In the genomic region with DNA sequence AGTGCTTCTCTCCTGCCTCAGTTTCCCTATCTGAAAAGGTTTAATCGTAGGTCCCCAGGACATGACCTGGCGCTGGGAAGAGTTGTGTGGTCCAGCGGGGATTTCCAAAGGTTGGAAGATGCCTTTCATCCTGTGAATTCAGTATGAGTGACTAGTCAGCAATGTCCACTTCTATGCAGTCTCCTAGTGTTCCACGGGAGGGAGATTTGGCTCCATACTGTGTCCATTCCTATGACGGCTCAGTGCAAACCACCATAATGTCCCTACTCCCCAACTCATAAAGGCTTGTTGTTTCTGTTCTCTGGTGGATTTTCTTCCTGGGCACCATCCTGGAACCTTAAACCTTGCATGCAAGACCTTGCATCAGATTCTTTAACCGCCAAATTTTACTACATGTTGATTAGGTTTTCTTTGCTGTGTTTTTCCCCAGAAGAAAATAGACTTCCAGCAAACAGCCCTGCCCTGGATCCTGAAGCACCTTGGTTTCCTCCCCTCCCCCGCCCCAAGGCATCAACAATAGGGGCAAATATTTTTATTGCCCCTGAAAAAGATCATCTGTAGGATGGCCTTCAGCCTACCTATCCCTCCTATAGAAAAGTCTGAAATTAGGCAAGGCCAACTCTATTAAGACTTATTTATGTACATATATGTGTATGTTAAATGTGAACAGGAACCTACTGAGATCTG, we compare ENCODE assay signal across 8 mouse cellular contexts. TPM values are rescaled to one million over a fixed set of nuclear protein-coding genes. Genes with fewer than 3 reads are reported as not detected.
A peak's percentile ranks its signal among the peaks of the same experiment; 100 is the strongest.
DNase-seq lines count a peak whose midpoint lies in the region; ATAC-seq and TF ChIP-seq lines count a peak whose summit lies in the region.

No protein-coding gene starts in this region.

- H3K9me3 ChIP-seq in heart, embryonic 11.5 days (replicated peaks; ENCODE audit: control insufficient read depth, low read length), result no peaks in the 10 kb centered on the region
- no peaks in the 10 kb centered on the region for H3K9me3 ChIP-seq in E14TG2a.4 (ENCODE audit: low read length)
- H3K9me3 ChIP-seq in erythroblast, embryonic 14.5 days (ENCODE audit: control insufficient read depth, low read length), result no peaks in the 10 kb centered on the region
- no peaks in the 10 kb centered on the region for H3K9me3 ChIP-seq in liver, embryonic 12.5 days (replicated peaks)

- peak overlapping the region; percentile 87 for H3K27ac ChIP-seq in heart, embryonic 11.5 days (ENCODE audit: low read depth, low read length)
- peak overlapping the region; percentile 84 for H3K27ac ChIP-seq in liver, embryonic 12.5 days

- no peak for DNase-seq in heart, postnatal 14 days
- no peak for DNase-seq in urinary bladder, adult 18-20 months (ENCODE audit: low spot score in 2 of 2)
- no peak for DNase-seq in layer of hippocampus, postnatal 14 days (ENCODE audit: low spot score in 2 of 2)
- DNase-seq in B cell, adult 2 months, result no peak

- H3K4me1 ChIP-seq in heart, embryonic 11.5 days (ENCODE audit: control insufficient read depth, insufficient read depth, low read length), result peaks cover 13% of the 10 kb centered on the region
- peaks cover 36% of the 10 kb centered on the region for H3K4me1 ChIP-seq in E14TG2a.4 (replicated peaks; ENCODE audit: low read depth, low read length)
- H3K4me1 ChIP-seq in erythroblast, embryonic 14.5 days (ENCODE audit: control insufficient read depth), result peaks cover 39% of the 10 kb centered on the region
- H3K4me1 ChIP-seq in liver, embryonic 12.5 days, result peaks cover 39% of the 10 kb centered on the region

- peak overlapping the region; percentile 91 for H3K4me3 ChIP-seq in heart, embryonic 11.5 days (ENCODE audit: low read depth, low read length)
- peak overlapping the region; percentile 99 for H3K4me3 ChIP-seq in E14TG2a.4 (replicated peaks; ENCODE audit: low read length)
- peak overlapping the region; percentile 70 for H3K4me3 ChIP-seq in erythroblast, embryonic 14.5 days (replicated peaks)
- peak overlapping the region; percentile 93 for H3K4me3 ChIP-seq in liver, embryonic 12.5 days

- intact Hi-C loops in heart, postnatal 14 days (cut with DNase I), result loop anchor here (5.0 kb wide), 2 partner anchors 51 to 166 kb away; partner anchors contain the start of genes Bok, Dtymk and Ing5

- H3K9ac ChIP-seq in heart, embryonic 11.5 days (ENCODE audit: low read depth, low read length), result peak overlapping the region; percentile 79
- peak overlapping the region; percentile 77 for H3K9ac ChIP-seq in liver, embryonic 12.5 days

- H3K4me2 ChIP-seq in heart, embryonic 11.5 days, result peak overlapping the region; percentile 55
- H3K4me2 ChIP-seq in liver, embryonic 12.5 days, result peak overlapping the region; percentile 91

- peaks cover 2% of the 10 kb centered on the region; the same call in 1 of the 2 replicates for H3K36me3 ChIP-seq in heart, embryonic 11.5 days (ENCODE audit: control insufficient read depth, insufficient read depth, low read length)
- H3K36me3 ChIP-seq in E14TG2a.4 (ENCODE audit: insufficient read depth, low read length), result peaks cover 19% of the 10 kb centered on the region
- peaks cover 10% of the 10 kb centered on the region for H3K36me3 ChIP-seq in erythroblast, embryonic 14.5 days (ENCODE audit: control insufficient read depth)
- H3K36me3 ChIP-seq in liver, embryonic 12.5 days, result peaks cover 17% of the 10 kb centered on the region

- H3K27me3 ChIP-seq in heart, embryonic 11.5 days (ENCODE audit: control insufficient read depth, insufficient read depth, low read length), result no peaks in the 10 kb centered on the region
- peaks cover 9% of the 10 kb centered on the region for H3K27me3 ChIP-seq in E14TG2a.4 (ENCODE audit: insufficient read depth, low read length)
- no peaks in the 10 kb centered on the region for H3K27me3 ChIP-seq in erythroblast, embryonic 14.5 days (ENCODE audit: control insufficient read depth)
- no peaks in the 10 kb centered on the region for H3K27me3 ChIP-seq in liver, embryonic 12.5 days (replicated peaks)

- ATAC-seq in heart, embryonic 11.5 days (replicated peaks; ENCODE audit: insufficient number of reproducible peaks, low FRiP score, low TSS enrichment), result peak; percentile 40; the same call in 1 of the 2 replicates
- ATAC-seq in liver, embryonic 12.5 days, result no peak

- TF ChIP-seq CTCF in E14TG2a.4 (conservative IDR thresholded peaks at IDR 0.05; ENCODE audit: low read length), result no peak

- WGBS in heart, embryonic 11.5 days (ENCODE audit: insufficient replicate concordance), result 28% methylated on average over 7 of the region's 7 CpGs
- 30% methylated on average over 7 of the region's 7 CpGs for WGBS in liver, embryonic 12.5 days (ENCODE audit: insufficient replicate concordance)

RNA-seq across cellular contexts. Expression of gene Stk25, which starts 22.1 kb away (rescaled TPM):
- 144 and 152 TPM in 2 replicates for polyA plus RNA-seq in heart, embryonic 11.5 days (2014; fragmentation: Nextera tagmentation; extraction: Ambion mirVana)
- 100 to 1,000 TPM in 1 of 2 experiments, 10 to 100 TPM in 1; 98.9 to 106 TPM for total RNA-seq in heart, postnatal 14 days (2021)
- 1.1 and 3.7 TPM in 2 replicates for polyA plus RNA-seq in erythroblast, embryonic 14.5 days (2012)
- polyA plus RNA-seq in liver, embryonic 12.5 days (2016; fragmentation: Nextera tagmentation; extraction: Ambion mirVana), result 60.1 and 65.0 TPM in 2 replicates
- total RNA-seq in layer of hippocampus, postnatal 14 days (2021), result 100 to 1,000 TPM; 389 to 405 TPM

RNA-seq across cellular contexts. Expression of gene Bok, which starts 49.1 kb away (rescaled TPM):
- 29.2 and 33.2 TPM in 2 replicates for polyA plus RNA-seq in heart, embryonic 11.5 days (2014; fragmentation: Nextera tagmentation; extraction: Ambion mirVana)
- 1 to 10 TPM; 4.5 to 5.5 TPM for total RNA-seq in heart, postnatal 14 days (2021)
- 0.06 TPM in 1 of 2 replicates, not detected in the other for polyA plus RNA-seq in erythroblast, embryonic 14.5 days (2012)
- polyA plus RNA-seq in liver, embryonic 12.5 days (2016; fragmentation: Nextera tagmentation; extraction: Ambion mirVana), result 8.7 TPM in 2 replicates
- 10 to 100 TPM; 85.2 to 95.5 TPM for total RNA-seq in layer of hippocampus, postnatal 14 days (2021)

Comparison
In these comparisons a context has a peak if more than half of its experiments do, and no peak if none do; other contexts are left out.
1. RNA of gene Stk25, which starts 22.1 kb away (polyA plus RNA-seq): 144 to 152 TPM in heart, embryonic 11.5 days and 60.1 to 65.0 TPM in liver, embryonic 12.5 days; 1.1 to 3.7 TPM in erythroblast, embryonic 14.5 days; every median in the first group is over 10 times any median in the second.
2. Peak in every context shown above with its lines, with median percentiles within 50 percentile points of each other: H3K4me3 ChIP-seq.